Mouse (Mus musculus): ENCODE data around the gene Ifitm10.

Gene Ifitm10

GRCm38 (mm10) chr7:142391108-142391507 lies 17.6 kb upstream of the Ifitm10 start:
- DNase-seq (ENCODE audit: low read depth, low spot score), result peak; percentile 31

- no peak for DNase-seq (ENCODE audit: low read depth, low spot score)
Measured at GRCm38 (mm10) chr7:142389961-142390650, 16.6 kb upstream of the Ifitm10 start.

DNA sequence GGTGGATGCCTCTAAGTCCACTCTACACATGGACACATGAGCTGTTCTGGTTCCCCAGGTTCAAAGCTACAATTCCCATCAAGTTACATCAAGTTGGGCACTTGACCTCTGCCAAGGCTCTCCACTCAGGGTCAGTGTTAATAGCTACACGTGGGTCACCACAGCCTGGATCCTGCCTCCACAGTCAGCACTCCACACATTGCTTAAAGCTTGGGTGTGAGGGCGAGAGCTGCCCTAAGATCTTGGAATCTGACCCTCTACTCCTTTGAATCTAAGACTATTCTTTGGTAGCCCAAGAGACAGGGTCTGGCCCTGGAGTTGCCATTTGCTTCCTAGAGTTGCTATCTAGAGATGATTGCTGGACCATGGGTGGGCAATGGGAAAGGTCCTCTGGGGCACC lies 15.2 kb upstream of the Ifitm10 start:
- DNase-seq (ENCODE audit: low read depth, low spot score), result no peak

DNA sequence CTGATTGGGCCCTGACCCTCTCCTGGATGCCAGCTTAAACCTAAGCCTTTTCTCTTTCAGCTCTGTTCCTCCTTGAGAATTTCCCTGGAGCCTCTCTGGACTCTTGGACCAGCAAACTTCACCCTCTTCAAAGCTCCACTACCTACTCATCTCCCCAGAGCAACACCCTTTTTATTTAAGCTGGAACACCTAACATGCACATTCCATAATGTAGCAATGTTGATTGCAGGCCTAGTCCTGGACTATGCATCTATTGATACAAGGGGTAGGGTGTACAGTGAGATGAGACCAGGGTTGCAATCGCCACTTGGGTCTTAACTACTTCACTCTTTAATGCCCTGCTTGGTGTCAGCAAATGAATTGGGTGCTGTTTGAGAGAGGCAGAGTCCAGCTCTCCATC lies 14.6 kb upstream of the Ifitm10 start:
- DNase-seq (ENCODE audit: low read depth, low spot score), result no peak

- peak; percentile 97 for DNase-seq (ENCODE audit: low read depth, low spot score)
Measured at GRCm38 (mm10) chr7:142387419-142388148, 14.0 kb upstream of the Ifitm10 start, which contains the start of gene Ctsd. Ctsd (minus strand) TSS chr7:142388038.

DNA sequence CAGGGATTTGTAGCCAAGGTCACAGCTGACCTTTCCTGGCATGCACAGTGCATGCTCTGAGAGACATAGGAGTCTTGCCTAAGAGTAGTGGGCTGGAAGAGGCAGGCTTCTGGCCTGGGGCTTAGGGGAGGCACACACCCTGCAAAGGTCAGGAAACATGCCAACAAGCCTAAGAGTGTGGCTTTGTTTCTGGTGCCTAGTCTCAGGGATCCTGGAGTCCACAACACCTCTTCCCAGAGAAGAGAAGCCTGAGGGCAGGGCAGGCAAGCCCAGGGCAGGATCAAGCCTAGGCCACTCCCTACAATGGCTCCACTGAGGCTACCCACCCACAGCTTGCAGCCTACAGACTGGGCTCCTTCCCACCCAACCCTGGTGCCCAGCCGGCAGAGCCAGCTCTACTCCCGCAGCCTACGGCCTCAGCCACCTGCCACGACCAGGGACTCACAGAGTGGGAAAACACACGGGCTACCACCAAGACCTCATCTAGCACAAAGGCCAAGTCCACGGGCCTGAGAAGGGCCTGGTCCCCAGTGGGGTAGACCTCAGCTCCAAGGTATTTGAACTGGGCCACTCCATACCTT lies 13.2 kb upstream of the Ifitm10 start:
- peak; percentile 29 for DNase-seq (ENCODE audit: low read depth, low spot score)

DNA sequence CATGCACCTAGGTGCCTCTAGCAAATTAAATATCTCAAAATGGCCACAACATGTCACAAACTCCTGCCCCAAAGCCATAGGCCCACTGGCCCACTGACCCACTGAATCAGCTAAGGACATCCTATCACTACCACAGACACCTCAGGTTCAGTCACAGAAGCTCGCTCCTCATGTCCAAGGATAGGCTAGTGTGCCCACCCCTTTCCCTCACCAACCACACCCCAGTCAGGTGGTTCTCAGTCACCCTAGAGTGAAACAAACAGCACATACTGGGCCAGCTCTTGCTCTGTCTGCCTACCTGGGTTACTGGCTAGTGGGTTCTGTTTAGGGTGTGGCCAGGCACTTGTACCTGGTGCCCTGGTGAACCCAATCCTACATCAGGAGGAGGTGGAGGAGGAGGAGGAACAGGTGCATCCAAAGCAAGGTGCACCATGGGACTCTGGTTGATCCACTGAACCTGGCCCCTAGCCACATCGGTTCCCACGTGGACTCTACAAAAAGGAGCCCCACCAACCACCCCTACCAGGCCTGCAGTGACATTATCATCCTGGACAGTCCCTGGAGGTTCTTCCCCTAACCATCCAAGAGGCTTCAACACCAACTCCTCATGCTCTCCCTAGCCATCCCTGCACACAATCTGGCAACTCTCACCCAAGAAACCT lies 12.3 kb upstream of the Ifitm10 start:
- no peak for DNase-seq (ENCODE audit: low read depth, low spot score)

DNA sequence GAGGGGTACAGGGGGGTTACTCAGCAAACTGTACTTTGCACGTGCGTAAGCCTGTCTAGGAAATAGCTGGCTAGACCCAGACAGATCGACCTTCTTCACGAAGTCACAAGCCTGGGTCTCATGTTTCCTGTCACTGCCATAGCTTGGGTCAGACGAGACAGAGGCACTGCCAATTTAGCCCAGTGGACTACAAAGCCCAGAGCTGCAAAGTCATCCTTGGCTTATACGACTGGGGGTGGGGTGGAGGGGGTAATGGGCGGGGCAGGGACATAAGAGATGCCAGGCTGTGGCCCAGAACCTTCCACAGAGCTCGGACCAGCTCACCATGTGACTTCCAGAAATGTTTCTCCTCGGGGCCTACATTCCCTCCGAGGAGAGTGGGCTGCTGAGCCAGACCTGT lies 10.8 kb upstream of the Ifitm10 start:
- no peak for DNase-seq (ENCODE audit: low read depth, low spot score)

DNA sequence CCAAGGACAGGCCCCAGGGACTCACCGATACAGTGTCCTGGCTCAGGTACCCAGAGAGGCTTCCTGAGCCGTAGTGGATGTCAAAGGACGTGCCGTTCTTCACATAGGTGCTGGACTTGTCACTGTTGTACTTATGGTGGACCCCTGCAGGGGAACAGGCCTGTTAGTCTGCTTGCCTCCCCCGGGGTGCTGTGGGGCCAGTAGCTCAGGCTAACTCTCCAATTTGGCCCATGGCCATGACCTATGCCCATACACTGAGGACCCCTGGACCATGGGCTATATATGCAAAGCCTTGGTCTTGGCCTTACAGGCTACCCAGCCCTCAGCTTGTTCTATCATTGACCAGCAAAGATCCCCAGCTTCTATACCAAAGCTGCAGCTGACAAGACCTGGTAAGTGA lies 9.0 kb upstream of the Ifitm10 start, which contains the start of gene Gm49369:
Gm49369 (minus strand) TSS at position 101 of the 400 bp plus-strand sequence.
- DNase-seq (ENCODE audit: low read depth, low spot score), result no peak

DNA sequence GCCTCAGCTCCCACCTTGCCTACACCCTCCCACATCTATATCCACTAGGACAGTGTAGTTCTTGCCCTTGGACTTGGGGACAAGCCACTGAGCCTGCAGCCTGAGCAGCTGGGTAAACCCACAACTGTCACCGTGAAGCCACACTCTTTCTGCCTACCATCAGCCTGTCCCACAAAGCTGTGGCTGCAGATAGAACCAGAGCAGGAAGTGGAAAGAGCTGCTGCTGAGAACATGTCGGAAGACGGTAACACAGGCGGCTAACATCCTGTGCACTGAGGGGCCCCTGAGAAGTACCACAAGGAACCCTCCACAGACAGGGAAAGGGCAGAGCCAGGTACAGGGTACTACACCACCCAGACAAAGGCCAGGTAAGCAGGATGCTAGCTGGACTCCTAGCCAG lies 7.6 kb upstream of the Ifitm10 start:
- DNase-seq (ENCODE audit: low read depth, low spot score), result no peak

DNA sequence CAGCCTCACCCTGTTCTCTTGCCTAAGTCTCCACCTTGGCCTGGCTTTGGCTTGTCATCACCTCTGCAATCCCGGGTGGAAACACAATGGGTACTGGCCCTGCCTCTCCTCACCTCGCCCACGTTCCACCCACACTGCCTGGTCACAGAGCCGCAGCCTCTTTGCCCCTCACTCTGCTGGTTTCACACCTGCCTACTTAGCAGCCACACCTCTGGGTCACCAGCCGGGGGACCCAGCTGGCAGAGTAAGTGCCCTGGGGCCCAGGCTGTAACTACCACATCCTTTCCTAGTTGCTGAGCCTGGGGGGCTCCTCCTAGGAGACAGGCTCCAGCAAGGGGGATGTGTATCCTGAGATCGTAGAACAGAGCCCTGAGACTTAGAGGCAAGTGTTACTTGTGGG lies 5.6 kb upstream of the Ifitm10 start:
- DNase-seq (ENCODE audit: low read depth, low spot score), result no peak

GRCm38 (mm10) chr7:142377233-142377925 lies 3.8 kb upstream of the Ifitm10 start:
- DNase-seq (ENCODE audit: low read depth, low spot score), result no peak

GRCm38 (mm10) chr7:142376096-142376495 lies 2.5 kb upstream of the Ifitm10 start:
- DNase-seq (ENCODE audit: low read depth, low spot score), result no peak

DNA sequence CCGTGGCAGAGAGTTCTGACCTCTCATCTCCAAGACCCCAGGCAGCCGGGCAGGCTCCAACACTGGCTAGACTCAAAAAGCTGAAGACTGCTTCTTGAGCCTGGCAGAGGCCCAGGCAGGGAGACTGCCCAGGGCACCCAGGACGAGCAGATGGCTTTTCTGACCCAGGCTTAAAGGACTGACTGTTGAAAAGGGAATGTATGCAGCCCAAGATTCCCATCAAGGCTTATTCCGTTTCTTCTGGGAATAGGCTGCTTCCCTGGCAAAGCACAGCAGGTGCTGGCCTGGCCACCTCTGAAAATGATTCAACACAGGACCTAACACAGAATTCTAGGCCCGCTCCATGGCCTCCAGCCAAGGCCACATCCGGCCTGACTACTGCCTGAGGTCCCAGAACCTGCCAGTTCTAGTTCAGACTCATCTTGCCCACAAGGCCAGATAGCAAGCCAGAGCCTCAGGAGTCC lies 1.7 kb upstream of the Ifitm10 start:
- peak; percentile 87 for DNase-seq (ENCODE audit: low read depth, low spot score)

GRCm38 (mm10) chr7:142374413-142375015 lies 961 bp upstream of the Ifitm10 start:
- DNase-seq (ENCODE audit: low read depth, low spot score), result no peak

DNA sequence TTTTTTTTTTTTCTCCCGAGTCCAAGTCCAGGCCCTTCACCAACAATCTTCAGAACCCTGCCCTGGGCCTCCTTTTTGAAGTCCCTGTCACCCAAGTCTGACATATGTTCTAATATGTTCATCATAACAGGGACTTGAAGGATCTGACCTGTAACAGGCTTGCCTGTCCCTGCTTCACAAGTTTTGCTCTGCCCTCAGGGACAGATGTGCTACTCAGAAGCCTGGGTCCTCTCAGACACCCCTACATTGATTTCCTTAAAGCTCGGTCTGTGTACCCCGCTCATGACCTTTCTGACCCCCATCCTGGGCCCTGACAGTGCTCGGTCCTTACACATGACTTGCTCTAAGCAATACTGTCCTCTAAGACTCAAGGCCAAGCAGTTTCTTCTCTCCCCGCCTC lies 514 bp downstream of the Ifitm10 start:
- no peak for DNase-seq (ENCODE audit: low read depth, low spot score)

GRCm38 (mm10) chr7:142371768-142372661 lies 1.5 kb downstream of the Ifitm10 start:
- no peak for DNase-seq (ENCODE audit: low read depth, low spot score)

DNA sequence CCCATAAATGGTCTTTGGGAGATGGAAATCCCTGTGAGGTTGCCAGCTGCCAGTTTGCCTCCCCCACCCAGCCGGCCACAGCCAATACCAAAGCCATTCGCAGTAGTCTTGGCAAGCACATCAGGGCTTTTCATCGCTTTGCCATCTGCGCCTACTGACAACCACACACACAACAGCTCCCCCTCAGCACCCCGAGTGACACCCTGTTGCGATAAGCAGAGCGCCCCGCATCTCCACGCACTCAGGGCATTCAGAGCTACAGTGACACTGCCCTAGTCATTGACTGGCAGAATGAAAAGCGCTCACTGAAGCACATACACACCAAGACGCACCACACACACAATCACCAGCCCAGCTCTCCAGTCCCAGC lies 2.2 kb downstream of the Ifitm10 start:
- DNase-seq (ENCODE audit: low read depth, low spot score), result no peak

DNA sequence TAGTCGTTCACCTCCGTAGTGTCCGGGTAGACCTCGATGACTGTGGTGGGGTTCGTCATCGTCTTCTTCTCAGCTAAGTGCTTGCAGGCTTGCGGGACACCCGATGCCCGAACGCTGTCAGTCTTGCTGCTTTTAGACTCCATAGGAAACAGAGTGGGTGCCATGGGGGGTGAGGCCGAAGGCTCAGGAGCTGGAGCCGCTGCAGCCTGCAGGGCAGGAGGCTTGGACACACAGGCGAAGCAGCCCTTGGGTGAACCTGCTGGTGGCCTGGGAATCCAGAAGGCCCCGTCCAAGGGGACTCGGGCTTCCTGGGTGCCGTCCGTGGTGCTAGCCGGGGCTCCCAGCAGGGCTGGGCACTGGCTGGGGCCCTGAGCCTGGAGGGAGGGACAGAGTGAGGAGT lies 2.6 kb downstream of the Ifitm10 start:
- no peak for DNase-seq (ENCODE audit: low read depth, low spot score)

DNA sequence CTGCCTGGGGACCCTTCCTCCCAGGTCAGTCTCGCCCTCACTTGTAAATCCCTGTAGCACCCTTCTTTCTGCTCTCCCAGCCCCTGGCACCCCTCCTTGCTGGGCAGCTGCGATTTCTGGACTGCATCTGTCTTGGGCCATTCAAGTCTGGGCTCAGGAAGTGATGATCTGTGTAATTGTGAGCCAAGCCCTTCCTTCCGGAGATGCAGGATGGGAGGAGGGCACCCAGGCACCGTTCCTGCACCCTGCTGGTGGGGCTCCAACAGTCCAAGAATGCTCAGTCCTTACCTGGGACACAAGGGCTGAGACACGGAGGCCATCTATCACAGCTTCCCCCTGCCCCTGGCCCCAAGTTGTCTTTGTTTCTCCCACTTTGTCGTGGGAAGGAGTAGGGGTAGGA lies 3.7 kb downstream of the Ifitm10 start:
- no peak for DNase-seq (ENCODE audit: low read depth, low spot score)

All from 3T3-L1 (cell line).